Mouse (Mus musculus): ENCODE measurements around the gene Blzf1. TPM values are rescaled to one million over a fixed set of nuclear protein-coding genes. Genes with fewer than 3 reads are reported as not detected.

Blzf1 gene
- polyA plus RNA-seq, 1 experiment from 2014 or later = 33.0 TPM

- Histone ChIP-seq H3K4me1 (replicated peaks) (no peaks in the 10 kb centered on the region), H3K27me3 (no peaks in the 10 kb centered on the region), H3K4me2 (no peak overlapping the region), H3K27ac (no peak overlapping the region), H3K9ac (no peak overlapping the region), H3K9me3 (no peaks in the 10 kb centered on the region), H3K4me3 (no peak overlapping the region), H3K36me3 (peaks cover 34% of the 10 kb centered on the region)
- 62% methylated on average over 15 of the region's 15 CpGs for WGBS
- no peak for ATAC-seq (ENCODE audit: low FRiP score)
Observed at GRCm38 (mm10) chr1:164287406-164287805, 19.9 kb downstream of the Blzf1 start.

GRCm38 (mm10) chr1:164284007-164284406 lies 23.3 kb downstream of the Blzf1 start:
- Histone ChIP-seq H3K27me3 (no peaks in the 10 kb centered on the region), H3K9me3 (no peaks in the 10 kb centered on the region), H3K4me1 (replicated peaks) (no peaks in the 10 kb centered on the region), H3K36me3 (peaks cover 28% of the 10 kb centered on the region), H3K9ac (no peak overlapping the region), H3K4me3 (no peak overlapping the region), H3K4me2 (no peak overlapping the region), H3K27ac (no peak overlapping the region)
- 92% methylated on average over 3 of the region's 3 CpGs for WGBS
- no peak for ATAC-seq (ENCODE audit: low FRiP score)

- Histone ChIP-seq H3K4me1 (replicated peaks) (no peaks in the 10 kb centered on the region), H3K27me3 (no peaks in the 10 kb centered on the region), H3K9me3 (no peaks in the 10 kb centered on the region), H3K4me3 (no peak overlapping the region), H3K9ac (no peak overlapping the region), H3K27ac (no peak overlapping the region), H3K4me2 (no peak overlapping the region), H3K36me3 (peaks cover 26% of the 10 kb centered on the region)
- no peak for ATAC-seq (ENCODE audit: low FRiP score)
- 69% methylated on average over 4 of the region's 4 CpGs for WGBS
Observed at GRCm38 (mm10) chr1:164279332-164279731, 28.0 kb downstream of the Blzf1 start.

DNA sequence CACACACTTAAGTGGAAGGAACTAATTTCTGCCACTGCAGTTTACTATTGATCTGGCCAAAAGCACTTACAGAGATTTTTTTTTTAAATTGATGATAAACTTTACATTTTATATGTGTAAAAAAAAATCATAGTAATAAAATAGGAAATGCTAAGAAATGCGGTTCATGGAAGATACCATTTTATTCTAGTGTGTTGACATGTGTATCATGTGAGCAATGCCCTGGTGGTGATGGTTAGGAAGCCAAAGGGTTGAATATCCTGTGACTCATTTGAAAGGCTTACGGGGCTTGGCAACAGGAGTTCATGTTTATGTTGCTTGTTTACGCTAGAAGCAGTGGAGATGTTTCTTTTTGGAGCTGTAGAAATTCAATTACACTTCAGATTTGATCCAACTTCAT lies 30.7 kb downstream of the Blzf1 start:
- Histone ChIP-seq H3K9ac (no peak overlapping the region), H3K36me3 (peaks cover 14% of the 10 kb centered on the region), H3K4me3 (no peak overlapping the region), H3K4me1 (replicated peaks) (no peaks in the 10 kb centered on the region), H3K27ac (no peak overlapping the region), H3K9me3 (no peaks in the 10 kb centered on the region), H3K4me2 (no peak overlapping the region), H3K27me3 (0 out of 2 replicates have a peak, but pooled peaks cover 4% of the 10 kb centered on the region)
- WGBS = 93% methylated on average over 3 of the region's 3 CpGs
- no peak for ATAC-seq (ENCODE audit: low FRiP score)

DNA sequence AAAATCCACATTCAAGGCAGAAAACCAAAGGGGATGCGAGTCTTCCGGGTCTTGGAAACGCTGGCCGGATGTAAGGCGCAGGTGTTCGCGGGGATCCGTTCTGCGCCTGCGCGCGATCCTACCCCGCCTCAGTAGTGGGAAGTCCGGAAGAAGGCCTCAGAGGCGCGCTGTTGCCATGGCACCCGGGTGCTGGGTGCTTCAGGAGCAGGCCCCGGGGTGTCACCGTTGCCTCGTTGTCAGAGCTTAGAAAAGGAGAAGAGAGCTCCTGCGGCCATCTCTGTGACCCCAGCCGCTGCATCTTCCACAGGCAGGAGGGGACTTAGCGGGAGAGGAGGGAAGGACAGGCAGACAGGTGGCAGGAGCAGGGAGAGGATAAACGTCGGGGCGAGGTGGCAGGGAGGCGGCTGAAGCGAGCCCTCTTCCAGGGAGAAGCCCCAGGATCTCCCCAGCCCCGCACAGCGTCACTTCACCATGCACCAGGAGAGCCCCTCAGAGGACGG lies 31.8 kb downstream of the Blzf1 start, which contains the start of gene Ccdc181:
Ccdc181 (plus strand) TSS at position 131 of the 500 bp plus-strand sequence.
- no peaks in the 10 kb centered on the region for H3K9me3 ChIP-seq
- peak within 1 kb of the TSS; percentile 86 for H3K27ac ChIP-seq
- H3K4me2 ChIP-seq = peak within 1 kb of the TSS; percentile 82
- peak; percentile 100 for ATAC-seq (ENCODE audit: low FRiP score)
- peaks cover 7% of the 10 kb centered on the region for H3K36me3 ChIP-seq
- no peaks in the 10 kb centered on the region for H3K4me1 ChIP-seq (replicated peaks)
- WGBS = under 1% methylated on average over 31 of the region's 31 CpGs
- H3K27me3 ChIP-seq = 0 out of 2 replicates have a peak, but pooled peaks cover 4% of the 10 kb centered on the region
- H3K9ac ChIP-seq = peak within 1 kb of the TSS; percentile 78
- H3K4me3 ChIP-seq = peak within 1 kb of the TSS; percentile 68

DNA sequence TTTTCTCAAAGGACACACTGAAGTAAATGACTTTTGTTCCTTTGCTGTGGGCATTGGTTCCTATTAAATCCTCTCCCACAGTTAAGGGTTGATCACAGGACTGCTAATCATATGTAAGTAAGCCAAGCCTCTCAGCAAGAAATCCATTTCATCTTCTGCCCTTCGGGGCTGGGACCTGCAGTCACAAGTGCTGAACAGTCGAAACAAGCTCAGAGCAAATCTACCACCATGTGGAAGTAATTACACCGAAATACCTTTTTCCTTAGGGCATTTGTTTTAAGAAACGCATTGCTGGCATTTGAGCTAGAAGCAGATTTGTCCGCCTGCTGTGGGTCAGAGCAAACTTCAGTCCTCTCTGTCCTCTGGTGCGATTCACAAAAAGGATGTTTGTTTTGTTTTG lies 33.6 kb downstream of the Blzf1 start:
- Histone ChIP-seq H3K27ac (no peak overlapping the region), H3K27me3 (0 out of 2 replicates have a peak, but pooled peaks cover 4% of the 10 kb centered on the region), H3K4me3 (no peak overlapping the region), H3K9ac (no peak overlapping the region), H3K4me2 (no peak overlapping the region), H3K9me3 (no peaks in the 10 kb centered on the region), H3K36me3 (no peaks in the 10 kb centered on the region), H3K4me1 (replicated peaks) (no peaks in the 10 kb centered on the region)
- 75% methylated on average over 6 of the region's 6 CpGs for WGBS
- ATAC-seq (ENCODE audit: low FRiP score) = no peak

- no peak for ATAC-seq (ENCODE audit: low FRiP score)
- H3K9ac ChIP-seq = no peak overlapping the region
- no peaks in the 10 kb centered on the region for H3K4me1 ChIP-seq (replicated peaks)
- 0 out of 2 replicates have a peak, but pooled peaks cover 4% of the 10 kb centered on the region for H3K27me3 ChIP-seq
- no peak overlapping the region for H3K4me2 ChIP-seq
- no peak overlapping the region for H3K27ac ChIP-seq
- no peak overlapping the region for H3K4me3 ChIP-seq
- no peaks in the 10 kb centered on the region for H3K36me3 ChIP-seq
- 88% methylated on average over 7 of the region's 7 CpGs for WGBS
- H3K9me3 ChIP-seq = no peaks in the 10 kb centered on the region
Observed at GRCm38 (mm10) chr1:164270941-164271340, 36.3 kb downstream of the Blzf1 start.

DNA sequence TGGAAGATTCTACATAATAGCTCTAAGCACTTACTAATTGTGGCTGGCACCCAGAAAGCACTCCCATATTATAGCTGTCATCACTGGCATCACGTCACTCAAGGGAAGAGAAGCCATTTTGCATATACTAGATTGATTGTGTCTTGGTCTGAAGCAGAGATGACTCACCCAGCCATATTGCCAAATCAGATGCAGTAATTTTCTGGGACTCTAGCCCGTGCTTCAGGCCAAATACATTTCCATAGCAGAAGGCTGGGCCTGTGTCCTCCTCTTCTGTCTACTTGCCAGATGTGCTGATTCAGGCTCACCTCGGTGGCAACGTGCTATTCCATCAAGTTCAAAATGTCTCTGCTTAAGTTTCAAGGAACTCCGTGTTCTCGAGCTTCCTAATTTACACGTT lies 45.7 kb downstream of the Blzf1 start:
- H3K4me1 ChIP-seq (replicated peaks) = no peaks in the 10 kb centered on the region
- no peak overlapping the region for H3K4me2 ChIP-seq
- ATAC-seq (ENCODE audit: low FRiP score) = no peak
- H3K27ac ChIP-seq = no peak overlapping the region
- no peak overlapping the region for H3K9ac ChIP-seq
- H3K9me3 ChIP-seq = no peaks in the 10 kb centered on the region
- H3K36me3 ChIP-seq = peaks cover 25% of the 10 kb centered on the region
- WGBS = 93% methylated on average over 7 of the region's 7 CpGs
- H3K27me3 ChIP-seq = no peaks in the 10 kb centered on the region
- no peak overlapping the region for H3K4me3 ChIP-seq

DNA sequence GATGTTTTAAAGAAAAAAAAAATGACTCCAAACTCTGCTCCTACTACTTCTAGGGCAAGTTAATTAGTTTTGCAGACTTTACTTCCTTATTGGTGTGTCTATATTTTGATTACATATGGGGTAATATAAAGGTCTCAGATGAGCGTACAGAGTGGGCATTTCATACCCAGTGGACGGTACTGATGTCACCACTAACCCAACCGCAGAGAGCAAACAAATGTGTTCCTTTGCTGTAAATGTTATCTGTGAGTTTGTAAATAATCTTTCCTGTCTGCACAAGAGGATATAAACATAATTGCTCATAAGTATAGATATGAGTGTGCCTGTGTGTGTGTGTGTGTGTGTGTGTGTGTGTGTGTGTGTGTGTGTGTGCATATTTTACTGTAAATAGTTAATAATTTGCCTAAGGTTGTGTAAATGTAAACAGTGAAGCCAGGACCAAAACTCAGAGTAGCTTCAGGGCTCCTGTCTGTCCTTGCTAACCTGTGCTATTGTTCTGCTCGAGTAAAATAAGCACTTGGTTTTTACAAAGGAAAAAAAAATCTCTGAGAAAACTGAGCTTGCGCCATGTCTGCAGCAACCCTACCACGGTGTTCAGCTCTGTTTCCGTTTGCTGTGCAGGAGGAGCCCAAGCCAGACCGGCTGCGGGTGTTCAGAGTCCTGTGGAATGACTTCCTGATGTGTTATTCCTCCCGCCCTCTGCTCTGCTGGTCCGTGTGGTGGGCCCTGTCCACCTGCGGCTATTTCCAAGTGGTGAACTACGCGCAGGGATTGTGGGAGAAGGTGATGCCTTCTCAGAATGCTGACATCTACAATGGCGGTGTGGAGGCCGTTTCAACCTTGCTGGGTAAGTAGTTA lies 46.9 kb downstream of the Blzf1 start:
- no peak for ATAC-seq (ENCODE audit: low FRiP score)
- Histone ChIP-seq H3K4me2 (no peak overlapping the region), H3K9ac (no peak overlapping the region), H3K36me3 (peaks cover 25% of the 10 kb centered on the region), H3K4me1 (replicated peaks) (no peaks in the 10 kb centered on the region), H3K9me3 (no peaks in the 10 kb centered on the region), H3K27ac (no peak overlapping the region), H3K4me3 (no peak overlapping the region), H3K27me3 (no peaks in the 10 kb centered on the region)
- WGBS = 89% methylated on average over 16 of the region's 16 CpGs

DNA sequence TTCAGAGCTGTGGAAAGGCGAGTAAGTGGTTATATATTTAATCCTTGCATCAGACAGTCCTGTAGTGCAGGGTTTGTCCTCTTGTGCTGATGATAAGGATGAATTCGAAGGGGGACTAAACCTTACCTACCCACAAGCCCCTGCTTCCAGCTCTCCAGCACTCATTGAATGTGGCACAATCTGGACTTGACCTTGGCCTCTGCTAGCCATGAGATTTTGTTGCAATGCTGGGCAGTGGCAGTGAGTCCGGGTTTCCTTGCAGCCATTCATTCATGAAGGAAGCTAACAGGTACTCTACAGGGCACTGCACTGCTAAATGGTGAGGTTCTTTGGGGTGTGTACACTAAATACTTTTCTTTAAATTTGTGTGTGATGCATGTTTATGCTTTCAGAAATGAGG lies 52.5 kb downstream of the Blzf1 start:
- Histone ChIP-seq H3K4me1 (replicated peaks) (peaks cover 12% of the 10 kb centered on the region), H3K4me3 (no peak overlapping the region), H3K27ac (no peak overlapping the region), H3K9me3 (no peaks in the 10 kb centered on the region), H3K27me3 (peaks cover 11% of the 10 kb centered on the region; the same call in 1 of the 2 replicates), H3K9ac (no peak overlapping the region), H3K36me3 (peaks cover 7% of the 10 kb centered on the region), H3K4me2 (no peak overlapping the region)
- 87% methylated on average over 3 of the region's 3 CpGs for WGBS
- no peak for ATAC-seq (ENCODE audit: low FRiP score)

GRCm38 (mm10) chr1:164252551-164252950 lies 54.7 kb downstream of the Blzf1 start:
- Histone ChIP-seq H3K27me3 (peaks cover 12% of the 10 kb centered on the region; the same call in 1 of the 2 replicates), H3K4me1 (replicated peaks) (peaks cover 24% of the 10 kb centered on the region), H3K9ac (no peak overlapping the region), H3K36me3 (peaks cover 7% of the 10 kb centered on the region), H3K27ac (no peak overlapping the region), H3K9me3 (no peaks in the 10 kb centered on the region), H3K4me3 (no peak overlapping the region), H3K4me2 (no peak overlapping the region)
- no peak for ATAC-seq (ENCODE audit: low FRiP score)
- 84% methylated on average over 5 of the region's 5 CpGs for WGBS

GRCm38 (mm10) chr1:164251438-164251837 lies 55.9 kb downstream of the Blzf1 start:
- ATAC-seq (ENCODE audit: low FRiP score) = no peak
- Histone ChIP-seq H3K36me3 (no peaks in the 10 kb centered on the region), H3K4me1 (replicated peaks) (peaks cover 26% of the 10 kb centered on the region), H3K9me3 (no peaks in the 10 kb centered on the region), H3K9ac (no peak overlapping the region), H3K27me3 (peaks cover 12% of the 10 kb centered on the region; the same call in 1 of the 2 replicates), H3K4me2 (no peak overlapping the region), H3K27ac (no peak overlapping the region), H3K4me3 (no peak overlapping the region)
- WGBS = 95% methylated on average over 1 of the region's 1 CpGs
